Mouse (Mus musculus) gastrocnemius, adult 8-10 months (tissue): ENCODE data around the gene E130218I03Rik. TPM values are rescaled to one million over a fixed set of nuclear protein-coding genes. Genes with fewer than 3 reads are reported as not detected.
A peak's percentile ranks its signal among the peaks of the same experiment; 100 is the strongest.

Experiments used
- DNase-seq, 2 experiments: peaks; one replicate each; pipeline ENCODE4 v3.0.0; 2022; ENCODE audit warnings: low spot score in 2 of 2
- total RNA-seq, 4 experiments: library from RNA; stranded (reverse); gene quantifications; 2 replicates each; pipeline ENCODE4 v1.2.4; 2022

E130218I03Rik gene
- total RNA-seq, 4 experiments from 2014 or later: 0.29 TPM; not detected in 3

DNA sequence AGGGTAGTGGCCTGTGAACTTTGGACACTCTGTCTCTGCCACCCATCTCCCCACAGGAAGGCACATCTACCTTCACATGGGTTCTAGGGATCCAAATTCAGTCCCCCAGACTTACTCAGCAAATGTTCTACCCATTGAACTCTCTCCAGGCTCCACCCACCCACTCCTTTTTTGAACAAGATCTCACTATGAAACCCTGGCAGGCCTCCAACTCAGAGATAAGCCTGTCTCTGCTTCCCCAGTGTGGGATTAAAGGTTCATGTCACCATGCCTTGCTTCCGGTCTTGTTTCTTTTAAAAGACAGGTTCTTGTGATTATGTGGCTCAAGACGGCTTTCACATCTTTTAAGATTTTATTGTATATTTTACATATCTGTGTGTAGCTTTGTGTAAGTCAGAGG is 41.5 kb downstream of the E130218I03Rik start:
- DNase-seq: no peak

DNA sequence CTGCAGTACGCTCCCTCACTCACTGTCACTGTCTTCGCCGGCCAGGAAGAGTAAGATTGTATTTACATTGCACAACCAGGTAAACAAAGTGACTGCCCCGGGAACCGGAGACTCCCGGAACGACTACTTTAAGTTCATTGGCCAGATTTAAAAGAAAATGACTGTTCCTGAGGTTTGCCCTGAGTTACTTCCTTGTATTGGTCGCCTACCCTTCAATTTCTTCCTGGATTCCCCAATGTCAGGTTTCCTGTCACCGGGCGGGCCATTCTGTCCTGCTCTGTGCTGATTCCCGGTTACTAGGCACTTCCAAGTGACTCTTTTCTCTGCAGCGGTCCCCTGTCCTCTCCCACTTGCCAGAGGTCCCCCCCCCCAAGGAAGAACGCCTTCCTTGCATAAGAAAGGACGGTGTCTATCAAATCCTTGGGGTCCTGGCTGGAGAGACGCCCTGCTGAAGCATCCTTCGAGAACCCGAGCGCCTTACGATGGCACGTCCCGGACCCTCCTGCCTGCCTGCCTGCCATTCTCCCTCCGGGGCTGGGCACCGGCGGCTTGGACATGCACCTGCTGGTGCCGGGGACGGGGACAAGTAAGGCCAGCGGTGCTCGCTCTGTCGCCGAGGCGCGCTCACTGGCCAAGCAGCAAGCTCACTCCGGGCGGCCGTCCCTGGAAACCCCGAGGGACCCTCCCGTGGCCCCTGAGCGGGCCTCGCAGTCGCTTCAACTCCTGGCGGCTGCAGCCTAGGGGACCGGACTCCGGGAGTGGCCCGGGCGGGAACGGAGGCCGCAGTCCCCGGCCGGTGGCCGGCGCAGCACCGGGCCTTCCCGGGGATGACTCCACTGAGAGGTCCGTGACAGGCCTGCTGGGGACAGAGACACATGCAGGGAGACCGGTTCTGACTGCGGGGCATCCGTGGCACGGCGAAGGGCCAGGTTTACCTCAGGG is 43.0 kb downstream of the E130218I03Rik start:
- DNase-seq: no peak

DNA sequence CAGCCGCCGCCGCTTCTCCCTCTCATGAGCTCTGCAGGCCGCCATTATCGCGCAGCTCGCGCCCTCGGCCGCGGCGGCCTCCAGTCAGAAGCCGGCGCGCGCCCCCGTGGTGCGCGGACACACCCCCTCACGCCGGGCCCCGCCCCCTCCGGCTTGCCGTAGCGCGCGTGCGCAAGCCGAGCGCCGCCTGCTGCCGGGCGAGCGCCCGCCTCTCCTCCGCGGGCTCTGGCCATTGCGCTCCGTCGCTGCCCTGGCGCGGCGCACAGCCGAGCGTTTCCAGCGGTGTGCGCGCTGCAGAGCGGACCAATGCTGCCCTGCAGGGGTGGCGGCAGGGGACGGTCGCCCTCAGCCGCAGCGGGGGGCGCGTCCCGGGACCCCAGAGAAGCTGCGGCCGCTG is 43.7 kb downstream of the E130218I03Rik start:
- DNase-seq: peak; percentile 92 to 93

DNA sequence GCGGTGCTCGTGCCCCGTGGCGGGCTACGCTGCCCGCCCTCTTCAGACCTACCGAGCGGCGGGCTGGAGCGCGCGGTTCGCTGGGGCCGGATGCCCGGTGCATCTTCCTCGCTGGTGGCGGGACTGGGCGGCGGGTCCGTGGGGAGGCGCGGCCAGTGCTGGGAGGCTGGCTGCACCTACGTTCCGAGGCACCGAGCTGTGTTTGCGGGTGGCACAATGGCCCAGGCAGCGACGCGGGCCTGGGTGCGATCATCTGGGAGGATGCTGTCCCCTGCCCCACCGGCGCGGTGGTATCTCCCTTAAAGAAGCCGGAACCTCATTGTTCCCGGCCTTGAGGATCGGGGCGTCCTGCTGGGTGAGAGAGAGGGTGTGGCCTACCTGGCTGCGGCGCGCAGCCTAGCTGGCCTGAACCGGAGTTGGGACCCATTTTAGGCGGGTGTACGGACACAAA is 44.1 kb downstream of the E130218I03Rik start, which contains the start of gene Pdik1l:
Pdik1l (minus strand) TSS at position 321 of the 451 bp plus-strand sequence.
- peak; percentile 44 for DNase-seq

DNA sequence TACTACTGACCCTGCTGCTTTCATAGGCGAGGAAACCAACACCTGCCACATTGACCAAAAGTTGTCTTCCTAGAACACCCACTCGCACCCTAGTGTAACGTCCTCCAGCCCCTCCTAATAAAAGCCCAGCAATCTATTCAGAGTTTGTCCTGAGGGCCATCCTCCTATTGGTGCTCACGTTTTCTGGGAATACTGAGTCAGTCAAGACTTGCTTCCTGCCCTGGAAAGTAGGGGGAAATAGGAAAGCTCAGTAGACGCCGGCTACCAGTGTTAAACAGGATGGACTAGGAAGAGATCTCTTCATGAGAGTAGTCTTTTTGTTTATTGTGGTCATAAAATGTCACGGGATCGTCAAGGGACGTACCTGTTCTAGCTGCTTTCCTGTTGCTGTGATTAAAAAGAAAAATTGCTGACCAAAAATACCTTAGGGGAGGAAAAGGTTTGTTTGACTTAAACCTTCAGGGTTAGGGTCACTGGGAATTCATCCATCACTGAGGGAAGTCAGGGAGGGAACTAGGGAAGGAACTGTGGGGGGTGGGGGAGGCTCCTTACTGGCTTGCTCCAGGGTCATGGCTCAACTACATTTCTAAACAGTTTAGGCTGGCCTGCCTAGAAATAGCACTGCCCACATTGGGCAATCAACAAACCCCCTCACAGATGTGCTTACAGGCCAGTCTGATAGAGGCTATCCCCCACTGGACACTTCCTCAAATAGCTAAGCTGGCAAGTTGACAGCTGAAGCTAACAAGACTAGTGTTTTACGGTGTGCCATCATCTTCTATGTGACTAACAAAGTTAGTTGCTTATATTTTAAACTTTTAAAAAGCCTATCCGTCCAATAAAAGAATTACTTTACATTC is 45.2 kb downstream of the E130218I03Rik start:
- DNase-seq: no peak

DNA sequence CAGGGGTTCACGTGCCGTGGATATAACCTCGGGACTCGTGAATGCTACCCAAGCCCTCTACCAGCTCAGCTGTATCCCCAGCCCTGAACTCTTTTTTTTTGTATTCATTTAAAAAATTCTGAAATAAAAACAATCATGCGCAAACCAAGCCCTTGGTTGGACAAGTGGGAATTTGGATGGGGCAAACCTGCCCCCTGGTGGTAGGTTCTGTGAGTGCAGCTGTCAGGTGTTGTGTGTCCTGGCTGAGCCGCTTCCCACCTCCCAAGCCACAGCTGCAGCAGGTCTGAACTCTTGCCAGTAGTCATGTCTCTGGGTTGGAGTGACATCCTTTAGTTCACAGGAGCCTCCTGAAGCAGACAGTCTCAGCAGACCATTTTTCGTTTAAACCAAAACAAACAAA is 48.6 kb downstream of the E130218I03Rik start:
- DNase-seq: peak; percentile 38 to 52

DNA sequence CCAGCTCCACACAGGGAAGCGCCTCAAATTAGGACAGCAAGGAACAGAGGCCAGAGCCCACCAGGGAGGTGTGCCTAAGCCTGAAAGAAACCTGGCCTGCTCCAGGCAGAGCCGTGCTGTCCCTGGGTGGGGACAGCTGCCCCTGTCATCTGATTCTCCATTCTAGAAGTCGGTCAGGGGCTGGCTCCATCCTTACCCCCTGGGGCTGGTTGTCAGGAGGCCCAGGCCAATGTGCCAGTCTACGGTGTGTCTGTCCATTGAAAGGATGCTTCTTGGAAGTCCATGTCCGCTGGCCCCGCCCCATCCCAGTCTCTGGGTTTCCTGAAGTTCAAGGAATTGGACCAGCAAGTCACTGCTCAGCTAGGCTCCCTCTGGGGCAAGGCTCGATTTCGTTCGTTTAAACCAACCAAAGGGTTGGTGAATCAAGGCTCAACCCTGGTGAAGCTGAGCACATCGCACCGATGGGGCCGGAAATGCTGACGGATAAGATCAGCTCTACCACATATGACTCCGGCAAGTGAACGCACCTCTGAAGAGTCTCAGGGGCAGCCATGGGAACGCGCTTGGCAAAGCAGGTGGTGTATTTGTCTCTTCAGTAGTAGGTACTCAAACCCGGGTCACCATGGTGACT is 49.7 kb downstream of the E130218I03Rik start:
- DNase-seq: no peak

DNA sequence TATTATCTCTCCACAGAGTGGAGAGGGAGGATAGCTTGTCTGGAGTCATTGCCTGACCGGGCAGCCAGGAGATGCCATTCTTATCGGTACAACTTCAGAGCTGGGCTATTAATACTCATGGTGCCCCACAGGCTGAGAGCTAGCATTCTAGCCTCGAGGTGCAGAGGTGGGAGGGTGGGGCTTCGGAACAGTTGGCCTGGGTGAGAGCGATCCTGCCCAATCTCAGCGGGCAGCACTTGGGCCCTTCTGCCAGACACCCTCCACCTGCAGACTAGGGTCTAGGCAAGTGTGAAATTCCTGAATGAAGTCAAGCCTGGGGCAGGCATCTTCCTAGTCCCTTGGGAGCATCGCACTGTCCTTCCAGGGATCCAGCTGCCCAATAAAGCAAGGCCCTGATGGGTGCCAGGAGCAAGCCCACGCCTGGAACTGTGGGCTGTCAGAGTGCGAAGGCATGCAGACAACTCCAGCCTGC is 50.3 kb downstream of the E130218I03Rik start:
- DNase-seq: no peak

Other genes with a start within 250 kb of the E130218I03Rik start
- 1 to 10 TPM; 8.0 to 9.1 (median 8.8) TPM for gene Dhdds, start 242.7 kb upstream of the E130218I03Rik start, total RNA-seq
- under 1 TPM; 0.39 to 0.96 (median 0.60) TPM for gene Lin28a, start 224.8 kb upstream of the E130218I03Rik start, total RNA-seq
- not detected for gene Zfp683, start 189.8 kb upstream of the E130218I03Rik start, total RNA-seq
- not detected for gene Crybg2, start 182.8 kb upstream of the E130218I03Rik start, total RNA-seq
- under 1 TPM in 1 of 4 experiments, not detected in 3; 0.85 TPM for gene Cd52, start 148.6 kb upstream of the E130218I03Rik start, total RNA-seq
- gene Ubxn11, start 141.1 kb upstream of the E130218I03Rik start, total RNA-seq: 1 to 10 TPM; 1.0 to 2.3 (median 1.9) TPM
- gene Sh3bgrl3, start 114.9 kb upstream of the E130218I03Rik start, total RNA-seq: 10 to 100 TPM in 3 of 4 experiments, 1 to 10 TPM in 1; 9.0 to 16.5 (median 13.4) TPM
- gene Cep85, start 56.5 kb upstream of the E130218I03Rik start, total RNA-seq: 10 to 100 TPM; 46.5 to 67.7 (median 55.8) TPM
- not detected for gene Gm7534, start 40.7 kb upstream of the E130218I03Rik start, total RNA-seq
- gene Catsper4, start 16.3 kb upstream of the E130218I03Rik start, total RNA-seq: 1 to 10 TPM in 2 of 4 experiments, under 1 TPM in 2; 0.75 to 1.8 (median 1.1) TPM
- 10 to 100 TPM; 48.7 to 66.3 (median 61.7) TPM for gene Cnksr1, start 5.3 kb upstream of the E130218I03Rik start, total RNA-seq
- 1 to 10 TPM; 5.0 to 7.3 (median 6.1) TPM for gene Zfp593, start 1.9 kb downstream of the E130218I03Rik start, total RNA-seq
- not detected for gene Gm30191, start 3.3 kb downstream of the E130218I03Rik start, total RNA-seq
- gene Grrp1, start 10.4 kb downstream of the E130218I03Rik start, total RNA-seq: 1 to 10 TPM; 1.7 to 2.5 (median 1.8) TPM
- gene Pdik1l, start 44.2 kb downstream of the E130218I03Rik start, total RNA-seq: 1 to 10 TPM; 2.5 to 4.1 (median 3.4) TPM
- gene Trim63, start 71.5 kb downstream of the E130218I03Rik start, total RNA-seq: 100 to 1,000 TPM; 202 to 681 (median 229) TPM
- gene Slc30a2, start 99.5 kb downstream of the E130218I03Rik start, total RNA-seq: 10 to 100 TPM in 2 of 4 experiments, 1 to 10 TPM in 2; 3.4 to 20.1 (median 11.8) TPM
- 10 to 100 TPM; 22.2 to 36.1 (median 29.7) TPM for gene Extl1, start 140.2 kb downstream of the E130218I03Rik start, total RNA-seq
- gene Pafah2, start 152.7 kb downstream of the E130218I03Rik start, total RNA-seq: 1 to 10 TPM; 2.2 to 2.8 (median 2.5) TPM
- gene Stmn1, start 224.7 kb downstream of the E130218I03Rik start, total RNA-seq: 1 to 10 TPM; 2.7 to 4.4 (median 2.8) TPM